Mouse (Mus musculus) activated CD4-positive, CD25-positive, alpha-beta regulatory T cell, adult 4 months (primary cell): ENCODE data around the gene Spata17. TPM values are rescaled to one million over a fixed set of nuclear protein-coding genes. Genes with fewer than 3 reads are reported as not detected.
A peak's percentile ranks its signal among the peaks of the same experiment; 100 is the strongest.
"Not testable (repeated sequence)": the region's sequence is repeated elsewhere in the genome, so short reads cannot be mapped to it uniquely, and the experiment has no call there.

Source experiments
- ATAC-seq: one replicate; pipeline ENCODE4 v1.8.0; 2017
- polyA plus RNA-seq, 2 experiments: library from polyadenylated mRNA; unstranded; fragments of 100-300 nt; shearing (Covaris generic); gene quantifications; one replicate each; pipeline ENCODE4 v1.2.1; 2017

Gene Spata17
- polyA plus RNA-seq, 2 experiments from 2014 or later: 0.31 TPM; not detected in 1

- no peak for ATAC-seq
Observed at GRCm38 (mm10) chr1:187170361-187170760, 44.9 kb downstream of the Spata17 start.

GRCm38 (mm10) chr1:187169646-187170045 lies 45.6 kb downstream of the Spata17 start:
- no peak for ATAC-seq

- no peak for ATAC-seq
Observed at GRCm38 (mm10) chr1:187163571-187163970, 51.7 kb downstream of the Spata17 start.

GRCm38 (mm10) chr1:187155658-187156057 lies 59.6 kb downstream of the Spata17 start:
- no peak for ATAC-seq

GRCm38 (mm10) chr1:187153681-187154080 lies 61.6 kb downstream of the Spata17 start:
- no peak for ATAC-seq

- ATAC-seq: no peak
Observed at GRCm38 (mm10) chr1:187152571-187152970, 62.7 kb downstream of the Spata17 start.

GRCm38 (mm10) chr1:187142984-187143383 lies 72.3 kb downstream of the Spata17 start:
- ATAC-seq: no peak

- ATAC-seq: peak; percentile 43
Observed at GRCm38 (mm10) chr1:187137426-187137825, 77.8 kb downstream of the Spata17 start.

- no peak for ATAC-seq
Observed at GRCm38 (mm10) chr1:187135887-187136286, 79.4 kb downstream of the Spata17 start.

- ATAC-seq: no peak
Observed at GRCm38 (mm10) chr1:187133841-187134240, 81.4 kb downstream of the Spata17 start.

GRCm38 (mm10) chr1:187132348-187132747 lies 82.9 kb downstream of the Spata17 start:
- ATAC-seq: no peak

GRCm38 (mm10) chr1:187127548-187127947 lies 87.7 kb downstream of the Spata17 start:
- ATAC-seq: not testable (repeated sequence)

GRCm38 (mm10) chr1:187125733-187126132 lies 89.5 kb downstream of the Spata17 start:
- no peak for ATAC-seq

GRCm38 (mm10) chr1:187124967-187125366 lies 90.3 kb downstream of the Spata17 start:
- ATAC-seq: no peak

- ATAC-seq: no peak
Observed at GRCm38 (mm10) chr1:187119300-187119699, 96.0 kb downstream of the Spata17 start.

- no peak for ATAC-seq
Observed at GRCm38 (mm10) chr1:187118108-187118507, 97.2 kb downstream of the Spata17 start.

- ATAC-seq: no peak
Observed at GRCm38 (mm10) chr1:187113716-187114115, 101.5 kb downstream of the Spata17 start.

- no peak for ATAC-seq
Observed at GRCm38 (mm10) chr1:187102130-187102529, 113.1 kb downstream of the Spata17 start.

- no peak for ATAC-seq
Observed at GRCm38 (mm10) chr1:187101202-187101601, 114.1 kb downstream of the Spata17 start.

GRCm38 (mm10) chr1:187100624-187101023 lies 114.6 kb downstream of the Spata17 start:
- ATAC-seq: no peak

- ATAC-seq: no peak
Observed at GRCm38 (mm10) chr1:187098285-187098684, 117.0 kb downstream of the Spata17 start.

GRCm38 (mm10) chr1:187092546-187092945 lies 122.7 kb downstream of the Spata17 start:
- no peak for ATAC-seq

- ATAC-seq: no peak
Observed at GRCm38 (mm10) chr1:187088660-187089395, 126.4 kb downstream of the Spata17 start.

GRCm38 (mm10) chr1:187086027-187086426 lies 129.2 kb downstream of the Spata17 start:
- no peak for ATAC-seq

GRCm38 (mm10) chr1:187077352-187077751 lies 137.9 kb downstream of the Spata17 start:
- ATAC-seq: no peak
